Mouse (Mus musculus): ENCODE data around the gene Efnb2.

The Efnb2 gene

GRCm38 (mm10) chr8:8619221-8620194 lies 41.5 kb downstream of the Efnb2 start:
- in situ Hi-C loops (cut with MboI; ENCODE audit: low sequenced_read_pairs) = no loop called here

GRCm38 (mm10) chr8:8613844-8614243 lies 47.2 kb downstream of the Efnb2 start:
- in situ Hi-C loops (cut with MboI; ENCODE audit: low sequenced_read_pairs) = no loop called here

- in situ Hi-C loops (cut with MboI; ENCODE audit: low sequenced_read_pairs) = no loop called here
These were observed 49.1 kb downstream of the Efnb2 start for GRCm38 (mm10) chr8:8611928-8612327.

- in situ Hi-C loops (cut with MboI; ENCODE audit: low sequenced_read_pairs) = no loop called here
These were observed 51.3 kb downstream of the Efnb2 start for GRCm38 (mm10) chr8:8609791-8610190.

- in situ Hi-C loops (cut with MboI; ENCODE audit: low sequenced_read_pairs) = no loop called here
These were observed 51.9 kb downstream of the Efnb2 start for GRCm38 (mm10) chr8:8609141-8609540.

GRCm38 (mm10) chr8:8605621-8606020 lies 55.4 kb downstream of the Efnb2 start:
- in situ Hi-C loops (cut with MboI; ENCODE audit: low sequenced_read_pairs) = no loop called here

- in situ Hi-C loops (cut with MboI; ENCODE audit: low sequenced_read_pairs) = no loop called here
These were observed 57.2 kb downstream of the Efnb2 start for GRCm38 (mm10) chr8:8603875-8604274.

- in situ Hi-C loops (cut with MboI; ENCODE audit: low sequenced_read_pairs) = no loop called here
These were observed 58.2 kb downstream of the Efnb2 start for GRCm38 (mm10) chr8:8602616-8603461.

- in situ Hi-C loops (cut with MboI; ENCODE audit: low sequenced_read_pairs) = no loop called here
These were observed 61.1 kb downstream of the Efnb2 start for GRCm38 (mm10) chr8:8599931-8600330.

- in situ Hi-C loops (cut with MboI; ENCODE audit: low sequenced_read_pairs) = no loop called here
These were observed 63.6 kb downstream of the Efnb2 start for GRCm38 (mm10) chr8:8597434-8597833.

GRCm38 (mm10) chr8:8595831-8596611 lies 65.0 kb downstream of the Efnb2 start:
- in situ Hi-C loops (cut with MboI; ENCODE audit: low sequenced_read_pairs) = no loop called here

- in situ Hi-C loops (cut with MboI; ENCODE audit: low sequenced_read_pairs) = no loop called here
These were observed 67.2 kb downstream of the Efnb2 start for GRCm38 (mm10) chr8:8593812-8594211.

GRCm38 (mm10) chr8:8593371-8593770 lies 67.7 kb downstream of the Efnb2 start:
- in situ Hi-C loops (cut with MboI; ENCODE audit: low sequenced_read_pairs) = no loop called here

- in situ Hi-C loops (cut with MboI; ENCODE audit: low sequenced_read_pairs) = no loop called here
These were observed 68.7 kb downstream of the Efnb2 start for GRCm38 (mm10) chr8:8592331-8592730.

- in situ Hi-C loops (cut with MboI; ENCODE audit: low sequenced_read_pairs) = no loop called here
These were observed 77.1 kb downstream of the Efnb2 start for GRCm38 (mm10) chr8:8583981-8584377.

GRCm38 (mm10) chr8:8583290-8583980 lies 77.6 kb downstream of the Efnb2 start:
- in situ Hi-C loops (cut with MboI; ENCODE audit: low sequenced_read_pairs) = no loop called here

- in situ Hi-C loops (cut with MboI; ENCODE audit: low sequenced_read_pairs) = no loop called here
These were observed 83.2 kb downstream of the Efnb2 start for GRCm38 (mm10) chr8:8577770-8578303.

GRCm38 (mm10) chr8:8576833-8577232 lies 84.2 kb downstream of the Efnb2 start:
- in situ Hi-C loops (cut with MboI; ENCODE audit: low sequenced_read_pairs) = no loop called here

GRCm38 (mm10) chr8:8576286-8576685 lies 84.8 kb downstream of the Efnb2 start:
- in situ Hi-C loops (cut with MboI; ENCODE audit: low sequenced_read_pairs) = no loop called here
